Mouse (Mus musculus) stomach, embryonic 15.5 days (tissue): ENCODE results near the gene Kcne3. TPM values are rescaled to one million over a fixed set of nuclear protein-coding genes. Genes with fewer than 3 reads are reported as not detected.

Experiments
- ATAC-seq: fragments of 200-750 bp; cut with Nextera tagmentation; 2 replicates; pipeline ENCODE4 v1.8.0; 2017; ENCODE audit warnings: low read depth, moderate number of reproducible peaks, moderate TSS enrichment; ENCODE audit not compliant: insufficient read depth, low FRiP score
- H3K27ac ChIP-seq: fragments of 300-500 bp; sonication (generic); 2 replicates; pipeline ENCODE4 v1.5.1; 2015; ENCODE audit warnings: mild to moderate bottlenecking, inconsistent platforms
- H3K27me3 ChIP-seq: fragments of 300-500 bp; sonication (generic); replicated peaks from 2 replicates; pipeline ENCODE4 v1.6.1; 2015; ENCODE audit warnings: inconsistent platforms
- H3K36me3 ChIP-seq: fragments of 300-500 bp; sonication (generic); 2 replicates; pipeline ENCODE4 v1.6.1; 2015; ENCODE audit warnings: inconsistent platforms
- H3K4me1 ChIP-seq: fragments of 300-500 bp; sonication (generic); 2 replicates; pipeline ENCODE4 v1.6.1; 2015; ENCODE audit warnings: inconsistent platforms
- H3K4me2 ChIP-seq: fragments of 300-500 bp; sonication (generic); 2 replicates; pipeline ENCODE4 v1.6.1; 2015; ENCODE audit warnings: mild to moderate bottlenecking, inconsistent platforms
- H3K4me3 ChIP-seq: fragments of 300-500 bp; sonication (generic); replicated peaks from 2 replicates; pipeline ENCODE4 v1.5.1; 2015; ENCODE audit warnings: inconsistent platforms
- H3K9ac ChIP-seq: fragments of 300-500 bp; sonication (generic); 2 replicates; pipeline ENCODE4 v1.6.1; 2015; ENCODE audit warnings: inconsistent platforms
- H3K9me3 ChIP-seq: fragments of 300-500 bp; sonication (generic); 2 replicates; pipeline ENCODE4 v1.6.1; 2016; ENCODE audit warnings: inconsistent platforms
- WGBS: fragments of 180-500 bp; shearing (Covaris S2); methylation state at CpG from one replicate; pipeline ENCODE4 v1.1.7; 2015; 5-methylcytosine and 5-hydroxymethylcytosine counted together
- polyA plus RNA-seq: library from polyadenylated mRNA; unstranded; fragments of >200 nt; fragmentation: Nextera tagmentation; extraction: Ambion mirVana; gene quantifications from 2 replicates; pipeline ENCODE4 v1.2.1, GENCODE M21; 2015

The Kcne3 gene
- polyA plus RNA-seq, 1 experiment from 2014 or later = 26.2 TPM

DNA sequence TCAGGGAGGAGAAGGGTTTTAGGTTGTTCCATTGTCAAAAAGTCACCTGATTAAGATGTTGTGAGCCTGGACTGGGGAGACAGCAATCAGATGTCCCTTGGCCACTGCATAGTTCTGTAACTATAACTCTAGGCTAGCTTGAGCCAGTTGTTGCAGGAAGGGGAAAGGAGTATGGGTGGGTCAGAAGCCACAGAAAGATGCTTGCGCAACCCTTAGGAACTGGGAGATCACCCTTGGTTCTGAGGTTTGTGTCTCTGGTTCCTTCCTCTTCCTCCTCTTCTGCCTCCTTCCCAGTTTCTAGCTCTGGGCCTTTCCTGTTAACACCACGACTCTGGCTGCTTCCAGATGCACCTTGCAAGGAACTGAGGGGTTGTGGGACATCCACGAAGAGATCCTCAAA, 6.1 kb downstream of the Kcne3 start:
- Histone ChIP-seq H3K36me3 (no peaks in the 10 kb centered on the region), H3K9ac (no peak overlapping the region), H3K4me3 (no peak overlapping the region), H3K4me1 (peaks cover 16% of the 10 kb centered on the region; the same call in 1 of the 2 replicates), H3K27me3 (0 out of 2 replicates have a peak, but pooled peaks cover 3% of the 10 kb centered on the region), H3K4me2 (no peak overlapping the region), H3K9me3 (no peaks in the 10 kb centered on the region), H3K27ac (no peak overlapping the region)
- no peak for ATAC-seq
- WGBS = 71% methylated on average over 3 of the region's 3 CpGs

DNA sequence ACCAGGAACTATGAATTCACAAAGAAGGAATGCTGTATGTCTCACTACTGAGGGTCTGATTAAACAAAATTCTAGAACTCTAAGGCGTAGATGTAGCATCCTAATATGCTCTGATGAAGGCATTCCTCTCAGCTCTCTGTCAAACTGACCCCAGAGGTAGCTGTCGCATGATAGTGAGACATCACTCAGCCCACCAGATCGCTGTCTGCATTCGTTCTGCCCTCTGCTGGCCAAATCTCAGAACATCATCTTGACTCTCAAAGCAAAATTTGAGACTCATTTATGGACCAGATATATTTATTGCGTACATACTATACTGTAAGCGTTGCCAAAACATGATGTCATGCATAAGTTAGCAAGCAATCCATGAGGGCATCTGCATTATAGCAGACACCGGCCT, 11.3 kb downstream of the Kcne3 start:
- H3K36me3 ChIP-seq = no peaks in the 10 kb centered on the region
- H3K27me3 ChIP-seq = no peaks in the 10 kb centered on the region
- 20% methylated on average over 7 of the region's 7 CpGs for WGBS
- ATAC-seq = no peak
- no peak overlapping the region for H3K4me2 ChIP-seq
- H3K9ac ChIP-seq = no peak overlapping the region
- no peaks in the 10 kb centered on the region for H3K4me1 ChIP-seq
- no peak overlapping the region for H3K4me3 ChIP-seq
- H3K9me3 ChIP-seq = no peaks in the 10 kb centered on the region
- H3K27ac ChIP-seq = no peak overlapping the region

DNA sequence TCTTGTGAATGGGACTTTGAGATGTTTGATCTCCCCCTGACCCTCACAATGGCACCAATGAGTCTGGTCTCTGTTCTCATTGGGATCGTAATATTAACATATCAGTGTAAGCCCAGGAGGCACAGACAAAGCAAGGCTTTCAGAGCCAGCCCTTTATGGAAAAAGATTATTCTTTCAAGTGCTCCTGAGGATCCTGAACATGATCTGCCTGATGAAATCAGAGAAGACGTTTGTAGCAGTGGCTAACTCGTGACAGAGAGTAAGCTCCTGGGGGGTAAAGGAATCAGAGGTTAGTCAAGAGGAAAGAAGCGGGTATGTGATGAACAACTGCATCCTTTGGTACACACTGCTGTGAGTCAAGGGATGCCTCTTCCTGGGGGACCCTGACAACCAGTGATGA, 13.9 kb downstream of the Kcne3 start:
- 59% methylated on average over 4 of the region's 4 CpGs for WGBS
- Histone ChIP-seq H3K4me2 (no peak overlapping the region), H3K9ac (no peak overlapping the region), H3K9me3 (no peaks in the 10 kb centered on the region), H3K36me3 (no peaks in the 10 kb centered on the region), H3K27ac (no peak overlapping the region), H3K27me3 (no peaks in the 10 kb centered on the region), H3K4me3 (no peak overlapping the region), H3K4me1 (no peaks in the 10 kb centered on the region)
- ATAC-seq = no peak

DNA sequence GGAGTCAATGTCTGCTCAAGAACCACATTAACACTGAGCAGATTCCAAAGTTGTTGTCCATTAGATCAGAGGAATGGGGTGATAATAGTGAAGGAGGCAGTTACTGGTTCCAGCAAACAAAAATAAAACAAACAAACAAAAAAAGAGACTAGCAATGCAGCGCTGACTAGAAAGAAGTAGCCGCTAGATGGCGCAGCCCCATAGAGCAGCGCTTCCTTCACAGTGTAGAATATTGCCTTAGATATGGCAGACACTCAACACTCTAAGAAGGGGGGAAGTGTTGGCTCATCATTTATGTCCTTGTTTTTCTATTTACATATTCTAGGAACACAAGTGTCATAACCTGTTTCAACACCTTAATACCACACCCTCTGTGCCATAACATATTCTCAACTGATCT, 14.5 kb downstream of the Kcne3 start:
- no peak overlapping the region for H3K27ac ChIP-seq
- ATAC-seq = no peak
- no peaks in the 10 kb centered on the region for H3K9me3 ChIP-seq
- no peaks in the 10 kb centered on the region for H3K27me3 ChIP-seq
- no peaks in the 10 kb centered on the region for H3K36me3 ChIP-seq
- no peak overlapping the region for H3K4me3 ChIP-seq
- no peaks in the 10 kb centered on the region for H3K4me1 ChIP-seq
- no peak overlapping the region for H3K4me2 ChIP-seq
- WGBS = 1% methylated on average over 4 of the region's 4 CpGs
- H3K9ac ChIP-seq = no peak overlapping the region

DNA sequence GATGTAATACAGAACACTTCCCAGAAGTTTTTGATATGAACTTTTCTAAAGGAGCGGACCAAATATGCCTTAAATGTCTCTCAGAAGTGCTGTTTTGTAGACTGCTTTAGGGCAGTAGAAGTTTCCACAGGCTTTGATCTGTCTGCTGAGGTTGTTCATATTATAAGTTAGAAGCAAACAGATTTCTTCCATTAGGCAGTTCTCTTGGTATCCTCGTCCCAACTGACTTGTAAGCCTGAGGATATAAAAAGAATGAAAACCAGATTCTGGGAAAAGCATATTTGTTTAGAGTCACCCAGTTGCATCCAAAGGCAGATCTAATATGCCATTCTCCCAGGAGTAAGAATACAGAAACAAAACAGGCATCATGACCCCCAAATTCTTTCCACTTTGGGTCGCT, 24.9 kb downstream of the Kcne3 start:
- Histone ChIP-seq H3K9me3 (no peaks in the 10 kb centered on the region), H3K36me3 (no peaks in the 10 kb centered on the region), H3K9ac (no peak overlapping the region), H3K27ac (no peak overlapping the region), H3K4me2 (no peak overlapping the region), H3K27me3 (no peaks in the 10 kb centered on the region), H3K4me1 (no peaks in the 10 kb centered on the region), H3K4me3 (no peak overlapping the region)
- WGBS = 82% methylated on average over 3 of the region's 3 CpGs
- no peak for ATAC-seq

GRCm38 (mm10) chr7:100203616-100204015, 27.3 kb downstream of the Kcne3 start:
- Histone ChIP-seq H3K4me2 (no peak overlapping the region), H3K36me3 (no peaks in the 10 kb centered on the region), H3K9ac (no peak overlapping the region), H3K4me1 (no peaks in the 10 kb centered on the region), H3K27ac (no peak overlapping the region), H3K4me3 (no peak overlapping the region), H3K27me3 (no peaks in the 10 kb centered on the region), H3K9me3 (no peaks in the 10 kb centered on the region)
- no peak for ATAC-seq
- 56% methylated on average over 3 of the region's 3 CpGs for WGBS

DNA sequence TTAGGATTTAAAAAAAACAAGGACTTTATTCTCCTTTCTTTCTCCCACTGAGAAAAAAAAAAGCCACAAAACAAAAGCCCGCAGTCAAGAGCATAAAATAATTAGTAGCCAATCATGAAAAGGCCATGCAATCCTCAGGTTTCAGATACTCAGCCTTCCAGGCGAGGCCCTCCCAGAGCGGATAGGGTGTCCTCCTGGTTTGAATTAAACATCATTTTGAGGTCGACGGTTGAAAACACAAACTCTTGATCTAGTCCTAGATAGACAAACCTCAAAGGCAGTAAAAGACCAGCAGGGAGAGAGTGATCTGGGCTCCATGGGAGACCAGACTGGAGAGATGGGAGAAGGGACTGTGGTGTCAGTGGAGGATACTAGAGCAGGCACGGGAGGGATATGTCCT, 28.6 kb downstream of the Kcne3 start:
- Histone ChIP-seq H3K4me3 (no peak overlapping the region), H3K27ac (no peak overlapping the region), H3K27me3 (no peaks in the 10 kb centered on the region), H3K36me3 (no peaks in the 10 kb centered on the region), H3K9ac (no peak overlapping the region), H3K4me2 (no peak overlapping the region), H3K9me3 (no peaks in the 10 kb centered on the region), H3K4me1 (no peaks in the 10 kb centered on the region)
- ATAC-seq = no peak
- 81% methylated on average over 6 of the region's 6 CpGs for WGBS

GRCm38 (mm10) chr7:100206144-100206543, 29.8 kb downstream of the Kcne3 start:
- 82% methylated on average over 2 of the region's 2 CpGs for WGBS
- Histone ChIP-seq H3K9me3 (no peaks in the 10 kb centered on the region), H3K27ac (no peak overlapping the region), H3K27me3 (no peaks in the 10 kb centered on the region), H3K36me3 (no peaks in the 10 kb centered on the region), H3K4me1 (no peaks in the 10 kb centered on the region), H3K9ac (no peak overlapping the region), H3K4me2 (no peak overlapping the region), H3K4me3 (no peak overlapping the region)
- no peak for ATAC-seq

DNA sequence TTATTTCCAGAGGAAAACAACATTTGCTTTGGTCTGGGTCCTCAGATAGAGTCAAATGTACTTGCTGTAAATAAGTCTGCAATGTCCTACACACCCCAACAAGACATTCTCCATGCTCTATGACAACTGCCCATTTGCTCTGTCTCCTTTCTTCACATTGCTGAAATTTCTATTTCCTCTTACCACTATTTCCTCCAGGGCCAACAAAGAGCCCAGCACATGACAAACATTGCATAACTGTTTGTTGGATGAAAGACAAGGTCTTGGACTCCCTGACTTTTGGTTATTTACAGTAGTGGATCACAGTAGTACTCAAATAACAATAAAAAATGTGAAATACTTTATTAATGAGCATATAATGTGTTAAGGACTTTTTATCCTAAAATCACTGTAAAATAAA, 31.6 kb downstream of the Kcne3 start:
- Histone ChIP-seq H3K4me3 (no peak overlapping the region), H3K4me1 (no peaks in the 10 kb centered on the region), H3K9ac (no peak overlapping the region), H3K4me2 (no peak overlapping the region), H3K27me3 (no peaks in the 10 kb centered on the region), H3K36me3 (no peaks in the 10 kb centered on the region), H3K27ac (no peak overlapping the region), H3K9me3 (no peaks in the 10 kb centered on the region)
- no peak for ATAC-seq

- Histone ChIP-seq H3K27ac (no peak overlapping the region), H3K9me3 (no peaks in the 10 kb centered on the region), H3K4me3 (no peak overlapping the region), H3K4me1 (no peaks in the 10 kb centered on the region), H3K4me2 (no peak overlapping the region), H3K9ac (no peak overlapping the region), H3K36me3 (no peaks in the 10 kb centered on the region), H3K27me3 (no peaks in the 10 kb centered on the region)
- no peak for ATAC-seq
- WGBS = 66% methylated on average over 4 of the region's 4 CpGs
Measured at GRCm38 (mm10) chr7:100214310-100214709, 38.0 kb downstream of the Kcne3 start.

- no peak overlapping the region for H3K4me3 ChIP-seq
- 50% methylated on average over 6 of the region's 6 CpGs for WGBS
- ATAC-seq = no peak
- no peaks in the 10 kb centered on the region for H3K9me3 ChIP-seq
- H3K27ac ChIP-seq = no peak overlapping the region
- no peak overlapping the region for H3K9ac ChIP-seq
- no peaks in the 10 kb centered on the region for H3K4me1 ChIP-seq
- no peaks in the 10 kb centered on the region for H3K27me3 ChIP-seq
- H3K4me2 ChIP-seq = no peak overlapping the region
- no peaks in the 10 kb centered on the region for H3K36me3 ChIP-seq
Measured at GRCm38 (mm10) chr7:100215116-100215732, 38.9 kb downstream of the Kcne3 start.

DNA sequence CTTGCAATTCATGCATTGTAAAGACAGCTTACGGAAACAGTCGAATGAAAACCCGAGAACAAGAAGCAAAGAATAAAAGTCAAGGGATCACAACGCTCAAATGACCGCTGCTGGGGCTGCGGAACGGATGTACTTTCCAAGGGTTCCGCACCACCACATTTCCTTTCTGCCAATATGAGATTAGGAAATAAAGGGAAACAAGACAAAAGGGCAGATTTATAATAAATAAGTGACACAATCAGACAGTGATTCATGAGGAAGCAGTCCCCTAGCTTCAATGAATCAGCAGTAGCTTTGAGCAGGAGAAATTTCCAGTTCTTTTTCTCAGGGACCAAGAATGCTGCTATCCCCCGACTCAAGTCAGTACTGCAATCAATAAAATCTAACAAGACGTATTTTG, 39.7 kb downstream of the Kcne3 start:
- Histone ChIP-seq H3K4me2 (no peak overlapping the region), H3K27ac (no peak overlapping the region)
- ATAC-seq = no peak

More for the DNA sequence above, 39.7 kb downstream of the Kcne3 start:
- no peaks in the 10 kb centered on the region for H3K4me1 ChIP-seq
- no peaks in the 10 kb centered on the region for H3K27me3 ChIP-seq
- 55% methylated on average over 10 of the region's 10 CpGs for WGBS
- H3K4me3 ChIP-seq = no peak overlapping the region
- no peaks in the 10 kb centered on the region for H3K36me3 ChIP-seq
- no peak overlapping the region for H3K9ac ChIP-seq
- H3K9me3 ChIP-seq = no peaks in the 10 kb centered on the region
